10 mouse cellular contexts compared by ENCODE assay signal in the genomic region with DNA sequence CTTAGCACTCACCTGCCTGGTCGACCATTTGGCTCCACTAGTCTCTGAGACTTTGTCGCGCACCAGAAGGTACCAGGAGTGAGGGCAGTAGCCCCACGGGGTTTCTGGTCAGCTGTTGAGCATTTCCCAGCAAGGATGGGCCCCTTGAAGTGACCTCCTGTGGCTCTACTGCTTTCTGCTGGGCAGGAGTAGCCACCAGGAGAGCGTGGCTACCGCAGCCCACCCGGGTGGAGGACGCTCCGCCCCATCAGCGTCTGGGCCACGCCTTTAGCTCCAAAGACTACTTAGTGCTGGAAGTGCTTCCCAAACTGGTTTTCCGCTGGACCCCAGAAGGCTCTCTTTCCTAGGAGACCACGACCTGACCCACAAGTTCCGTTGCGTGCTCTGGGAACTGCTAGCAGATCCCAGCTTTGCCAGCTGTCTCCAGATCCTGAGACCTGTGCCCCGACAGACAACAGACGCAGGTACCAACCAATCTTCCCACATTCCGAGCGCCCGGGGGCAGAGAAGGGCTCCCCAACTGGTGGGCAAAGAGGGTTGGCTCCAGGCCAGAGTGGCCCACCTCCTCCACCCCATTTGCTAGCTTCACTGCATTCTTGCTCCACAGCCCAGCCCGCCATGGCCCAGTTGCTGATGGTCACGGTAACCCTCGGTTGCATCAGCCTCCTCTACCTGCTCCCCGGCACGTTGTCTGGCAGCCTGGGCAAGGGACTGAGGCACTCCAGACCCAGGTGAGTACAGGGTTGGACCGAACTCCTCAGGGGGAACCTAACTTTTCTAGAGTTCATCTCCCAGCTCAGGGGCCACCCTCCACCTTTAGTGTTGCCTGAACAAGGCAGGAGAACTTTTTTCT. TPM values are rescaled to one million over a fixed set of nuclear protein-coding genes. Genes with fewer than 3 reads are reported as not detected.
A peak's percentile ranks its signal among the peaks of the same experiment; 100 is the strongest.
DNase-seq lines count a peak whose midpoint lies in the region; ATAC-seq and TF ChIP-seq lines count a peak whose summit lies in the region.
"Had no signal": no experiment of that assay in that cellular context is flagged by ENCODE, and none has a peak within 500 bp of the region (broad histone marks: within the 10 kb centered on the region; RNA-seq: fewer than 3 reads in every experiment).

TSS of gene Adm2 (plus strand) at position 51 of the 853 bp plus-strand sequence.

- peak within 1 kb of the TSS; percentile 40 for H3K4me2 ChIP-seq in lung, postnatal 0 days (replicated peaks; ENCODE audit: low read depth, low read length)
- peak within 1 kb of the TSS; percentile 40; the same call in 1 of the 2 replicates for H3K4me2 ChIP-seq in limb, embryonic 11.5 days (ENCODE audit: low read depth, severe bottlenecking)
- H3K4me2 ChIP-seq in stomach, embryonic 14.5 days (replicated peaks; ENCODE audit: low read depth, low read length), result peak within 1 kb of the TSS; percentile 30

- H3K4me3 ChIP-seq in lung, postnatal 0 days (ENCODE audit: low read depth, low read length), result peak within 1 kb of the TSS; percentile 12; the same call in 1 of the 2 replicates
- H3K4me3 ChIP-seq in embryonic fibroblast, embryonic 13.5 days (ENCODE audit: insufficient read depth, low read length), result peak within 1 kb of the TSS; percentile 26
- H3K4me3 ChIP-seq in limb, embryonic 11.5 days (ENCODE audit: low read depth, low read length), result no peak within 1 kb of the TSS
- H3K4me3 ChIP-seq in stomach, embryonic 14.5 days (ENCODE audit: low read depth, low read length), result peak within 1 kb of the TSS; percentile 13

- no peaks in the 10 kb centered on the region; the same call in 1 of the 2 replicates for H3K4me1 ChIP-seq in lung, postnatal 0 days (ENCODE audit: insufficient read depth, low read depth, low read length)
- no peaks in the 10 kb centered on the region for H3K4me1 ChIP-seq in embryonic fibroblast, embryonic 13.5 days (ENCODE audit: control insufficient read depth, insufficient read depth, low read length)
- H3K4me1 ChIP-seq in limb, embryonic 11.5 days (ENCODE audit: control insufficient read depth, insufficient read depth, low read length), result peaks cover 6% of the 10 kb centered on the region; the same call in 1 of the 2 replicates
- H3K4me1 ChIP-seq in stomach, embryonic 14.5 days (ENCODE audit: control insufficient read depth, insufficient read depth, low read length), result no peaks in the 10 kb centered on the region

- H3K9ac ChIP-seq in lung, postnatal 0 days (replicated peaks; ENCODE audit: low read depth), result no peak within 1 kb of the TSS
- H3K9ac ChIP-seq in limb, embryonic 11.5 days (ENCODE audit: low read length), result 0 out of 2 replicates have a peak within 1 kb of the TSS, but pooled peaks have one; percentile 22
- 0 out of 2 replicates have a peak within 1 kb of the TSS, but pooled peaks have one; percentile 3 for H3K9ac ChIP-seq in stomach, embryonic 14.5 days (replicated peaks; ENCODE audit: low read depth, low read length)

- TF ChIP-seq POLR2A in embryonic fibroblast, embryonic 13.5 days (IDR thresholded peaks at IDR 0.05; ENCODE audit: low read depth, low read length), result peak; percentile 38

- WGBS in lung, postnatal 0 days, result 7% methylated on average over 26 of the region's 26 CpGs
- 6% methylated on average over 26 of the region's 26 CpGs for WGBS in limb, embryonic 11.5 days
- WGBS in stomach, embryonic 14.5 days, result 8% methylated on average over 26 of the region's 26 CpGs

- H3K27me3 ChIP-seq in lung, postnatal 0 days (replicated peaks; ENCODE audit: insufficient read depth, low read length), result no peaks in the 10 kb centered on the region
- peaks cover 5% of the 10 kb centered on the region; the same call in 1 of the 2 replicates for H3K27me3 ChIP-seq in limb, embryonic 11.5 days (ENCODE audit: control insufficient read depth, insufficient read depth, low read length)
- H3K27me3 ChIP-seq in stomach, embryonic 14.5 days (ENCODE audit: control insufficient read depth, insufficient read depth, low read length), result no peaks in the 10 kb centered on the region

- no peak for TF ChIP-seq EP300 in lung, postnatal 0 days (IDR thresholded peaks at IDR 0.05)

- H3K27ac ChIP-seq in lung, postnatal 0 days (ENCODE audit: low read length), result no peak within 1 kb of the TSS
- H3K27ac ChIP-seq in embryonic fibroblast, embryonic 13.5 days (ENCODE audit: insufficient read depth, low read length), result no peak within 1 kb of the TSS
- no peak within 1 kb of the TSS for H3K27ac ChIP-seq in limb, embryonic 11.5 days (replicated peaks; ENCODE audit: low read depth, low read length)
- no peak within 1 kb of the TSS for H3K27ac ChIP-seq in stomach, embryonic 14.5 days (ENCODE audit: low read length)

- no peak for DNase-seq in lung, postnatal 0 days (ENCODE audit: low spot score)
- DNase-seq in lung, adult 18-20 months, result no peak
- peak; percentile 41 for DNase-seq in limb, embryonic 11.5 days (ENCODE audit: low spot score)
- no peak for DNase-seq in gastrocnemius, postnatal 4 days (ENCODE audit: low spot score in 2 of 2)
- no peak for DNase-seq in yolk sac, embryonic 10.5 days (ENCODE audit: low spot score)
- DNase-seq in right cerebral cortex, postnatal 10 days (ENCODE audit: low spot score in 2 of 2), result no peak

- TF ChIP-seq CTCF in lung, postnatal 0 days (IDR thresholded peaks at IDR 0.05), result no peak
- TF ChIP-seq CTCF in embryonic fibroblast, embryonic 13.5 days (IDR thresholded peaks at IDR 0.05; ENCODE audit: borderline replicate concordance, insufficient read depth, low read length), result no peak

- no peaks in the 10 kb centered on the region for H3K36me3 ChIP-seq in lung, postnatal 0 days (ENCODE audit: insufficient read depth, low read length)
- no peaks in the 10 kb centered on the region for H3K36me3 ChIP-seq in limb, embryonic 11.5 days (ENCODE audit: control insufficient read depth, insufficient read depth, low read length)
- H3K36me3 ChIP-seq in stomach, embryonic 14.5 days (ENCODE audit: control insufficient read depth, insufficient read depth, low read length), result no peaks in the 10 kb centered on the region

- ATAC-seq in lung, postnatal 0 days, result no peak
- ATAC-seq in limb, embryonic 11.5 days (ENCODE audit: insufficient number of reproducible peaks, low FRiP score, low TSS enrichment, low read depth), result no peak
- ATAC-seq in stomach, embryonic 14.5 days (ENCODE audit: insufficient number of reproducible peaks, insufficient read depth, low FRiP score, low read depth), result 0 out of 2 replicates have a peak, but pooled peaks have one; percentile 42

- H3K9me3 ChIP-seq in lung, postnatal 0 days (ENCODE audit: low read length), result no peaks in the 10 kb centered on the region
- H3K9me3 ChIP-seq in limb, embryonic 11.5 days (ENCODE audit: control insufficient read depth, low read length), result no peaks in the 10 kb centered on the region
- H3K9me3 ChIP-seq in stomach, embryonic 14.5 days (ENCODE audit: control insufficient read depth, low read depth, low read length), result no peaks in the 10 kb centered on the region

RNA-seq across cellular contexts. Expression of gene Adm2, which starts in this region (rescaled TPM):
- polyA plus RNA-seq in lung, postnatal 0 days (2015; fragmentation: Nextera tagmentation; extraction: Ambion mirVana), result 0.11 and 0.12 TPM in 2 replicates
- polyA plus RNA-seq in embryonic fibroblast, embryonic 13.5 days (2011; ENCODE audit: insufficient read length, low read depth, missing spikeins), result 7.7 and 8.4 TPM in 2 replicates
- not detected in 2 replicates for polyA plus RNA-seq in limb, embryonic 11.5 days (2014; fragmentation: Nextera tagmentation; extraction: Ambion mirVana)
- polyA plus RNA-seq in stomach, embryonic 14.5 days (2014; fragmentation: Nextera tagmentation; extraction: Ambion mirVana), result not detected in 2 replicates
- total RNA-seq in gastrocnemius, postnatal 4 days (2021), result not detected
- polyA plus RNA-seq: frontal cortex, adult 2 months; neural tube, embryonic 14.5 days had no signal

Comparison
In these comparisons a context has a peak if more than half of its experiments do, and no peak if none do; other contexts are left out.
1. Peak in DNase-seq, H3K9ac ChIP-seq and H3K4me2 ChIP-seq in limb, embryonic 11.5 days; RNA of the gene not detected or under 1 TPM.
2. Peak in ATAC-seq, H3K4me3 ChIP-seq, H3K9ac ChIP-seq and H3K4me2 ChIP-seq in stomach, embryonic 14.5 days; RNA of the gene not detected or under 1 TPM.